Mouse (Mus musculus): Measurements from ENCODE around the gene Snx11.

DNA sequence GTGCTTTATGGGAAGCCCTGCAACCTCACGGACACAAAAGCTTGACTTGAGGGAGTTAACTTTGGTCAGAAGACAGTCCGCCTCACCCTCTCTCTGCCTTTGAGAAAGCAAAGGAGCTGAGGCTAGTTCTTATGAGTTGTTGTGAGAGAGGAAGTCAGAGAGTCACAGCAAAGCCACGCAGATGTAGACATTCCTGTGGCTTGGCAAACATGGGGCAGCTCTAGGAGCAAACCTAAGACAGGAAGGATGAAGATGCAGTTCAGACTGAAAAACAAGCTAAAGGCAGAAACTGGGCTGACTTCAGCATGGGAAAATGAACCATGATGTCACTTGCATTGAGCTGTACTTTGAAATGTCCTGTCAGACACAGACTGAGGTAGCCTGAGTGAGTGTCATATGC is 29.8 kb downstream of the Snx11 start:
- TF ChIP-seq POLR2A (IDR thresholded peaks at IDR 0.05; ENCODE audit: borderline replicate concordance, extremely low read depth, insufficient read depth, insufficient read length, poor library complexity, severe bottlenecking): no peak
- no peak for TF ChIP-seq CTCF (IDR thresholded peaks at IDR 0.05; ENCODE audit: borderline replicate concordance, extremely low read depth, insufficient read depth, insufficient read length)
